Mouse (Mus musculus): ENCODE data around the gene Gm21060. TPM values are rescaled to one million over a fixed set of nuclear protein-coding genes. Genes with fewer than 3 reads are reported as not detected.

Gene Gm21060
- polyA plus RNA-seq, 1 experiment: not detected

- H3K4me1 ChIP-seq (ENCODE audit: control insufficient read depth, insufficient read depth, insufficient read length): no peaks in the 10 kb centered on the region
- no peak for TF ChIP-seq POLR2A (IDR thresholded peaks at IDR 0.05; ENCODE audit: low read depth, low read length)
- TF ChIP-seq CTCF (IDR thresholded peaks at IDR 0.05; ENCODE audit: extremely low read depth, insufficient read depth, insufficient read length, insufficient replicate concordance): no peak
- no peak for DNase-seq (ENCODE audit: low read depth in 1 of 2, low spot score in 2 of 2)
- no peak overlapping the region for H3K27ac ChIP-seq (ENCODE audit: insufficient read depth, low read length)
- H3K27me3 ChIP-seq (ENCODE audit: control insufficient read depth, insufficient read depth, low read length): no peaks in the 10 kb centered on the region
- H3K36me3 ChIP-seq (ENCODE audit: control insufficient read depth, insufficient read depth, low read length): no peaks in the 10 kb centered on the region
- WGBS: 23% methylated on average over 7 of the region's 7 CpGs
- H3K4me3 ChIP-seq (ENCODE audit: extremely low read depth, insufficient read depth, insufficient read length): no peak overlapping the region
Measured at GRCm38 (mm10) chr19:61267141-61267540, 29.7 kb downstream of the Gm21060 start.

GRCm38 (mm10) chr19:61266651-61267050 lies 30.2 kb downstream of the Gm21060 start:
- no peaks in the 10 kb centered on the region for H3K4me1 ChIP-seq (ENCODE audit: control insufficient read depth, insufficient read depth, insufficient read length)
- 4% methylated on average over 26 of the region's 26 CpGs for WGBS
- no peak overlapping the region for H3K27ac ChIP-seq (ENCODE audit: insufficient read depth, low read length)
- H3K4me3 ChIP-seq (ENCODE audit: extremely low read depth, insufficient read depth, insufficient read length): no peak overlapping the region
- DNase-seq (ENCODE audit: low read depth in 1 of 2, low spot score in 2 of 2): peak; percentile 27 to 31
- H3K36me3 ChIP-seq (ENCODE audit: control insufficient read depth, insufficient read depth, low read length): no peaks in the 10 kb centered on the region
- TF ChIP-seq CTCF (IDR thresholded peaks at IDR 0.05; ENCODE audit: extremely low read depth, insufficient read depth, insufficient read length, insufficient replicate concordance): no peak
- no peak for TF ChIP-seq POLR2A (IDR thresholded peaks at IDR 0.05; ENCODE audit: low read depth, low read length)
- H3K27me3 ChIP-seq (ENCODE audit: control insufficient read depth, insufficient read depth, low read length): no peaks in the 10 kb centered on the region

GRCm38 (mm10) chr19:61266246-61266615 lies 30.6 kb downstream of the Gm21060 start:
- no peaks in the 10 kb centered on the region for H3K36me3 ChIP-seq (ENCODE audit: control insufficient read depth, insufficient read depth, low read length)
- no peaks in the 10 kb centered on the region for H3K27me3 ChIP-seq (ENCODE audit: control insufficient read depth, insufficient read depth, low read length)
- no peak overlapping the region for H3K4me3 ChIP-seq (ENCODE audit: extremely low read depth, insufficient read depth, insufficient read length)
- TF ChIP-seq POLR2A (IDR thresholded peaks at IDR 0.05; ENCODE audit: low read depth, low read length) (no peak), CTCF (IDR thresholded peaks at IDR 0.05; ENCODE audit: extremely low read depth, insufficient read depth, insufficient read length, insufficient replicate concordance) (no peak)
- peak; percentile 38 to 61 for DNase-seq (ENCODE audit: low read depth in 1 of 2, low spot score in 2 of 2)
- under 1% methylated on average over 12 of the region's 12 CpGs for WGBS
- H3K27ac ChIP-seq (ENCODE audit: insufficient read depth, low read length): no peak overlapping the region
- H3K4me1 ChIP-seq (ENCODE audit: control insufficient read depth, insufficient read depth, insufficient read length): peaks cover 3% of the 10 kb centered on the region; the same call in 1 of the 2 replicates

- Histone ChIP-seq H3K27ac (ENCODE audit: insufficient read depth, low read length) (no peak overlapping the region), H3K4me3 (ENCODE audit: extremely low read depth, insufficient read depth, insufficient read length) (no peak overlapping the region), H3K36me3 (ENCODE audit: control insufficient read depth, insufficient read depth, low read length) (no peaks in the 10 kb centered on the region), H3K27me3 (ENCODE audit: control insufficient read depth, insufficient read depth, low read length) (no peaks in the 10 kb centered on the region), H3K4me1 (ENCODE audit: control insufficient read depth, insufficient read depth, insufficient read length) (peaks cover 5% of the 10 kb centered on the region; the same call in 1 of the 2 replicates)
- DNase-seq (ENCODE audit: low read depth in 1 of 2, low spot score in 2 of 2): peak; percentile 84 to 94
- TF ChIP-seq POLR2A (IDR thresholded peaks at IDR 0.05; ENCODE audit: low read depth, low read length) (no peak), CTCF (IDR thresholded peaks at IDR 0.05; ENCODE audit: extremely low read depth, insufficient read depth, insufficient read length, insufficient replicate concordance) (peak; percentile 58; the same call in 1 of the 2 replicates)
- WGBS: 6% methylated on average over 3 of the region's 3 CpGs
Measured at GRCm38 (mm10) chr19:61265349-61266245, 31.3 kb downstream of the Gm21060 start.

GRCm38 (mm10) chr19:61264933-61265332 lies 31.9 kb downstream of the Gm21060 start:
- Histone ChIP-seq H3K36me3 (ENCODE audit: control insufficient read depth, insufficient read depth, low read length) (no peaks in the 10 kb centered on the region), H3K4me3 (ENCODE audit: extremely low read depth, insufficient read depth, insufficient read length) (no peak overlapping the region), H3K27me3 (ENCODE audit: control insufficient read depth, insufficient read depth, low read length) (no peaks in the 10 kb centered on the region), H3K4me1 (ENCODE audit: control insufficient read depth, insufficient read depth, insufficient read length) (peaks cover 5% of the 10 kb centered on the region; the same call in 1 of the 2 replicates), H3K27ac (ENCODE audit: insufficient read depth, low read length) (no peak overlapping the region)
- DNase-seq (ENCODE audit: low read depth in 1 of 2, low spot score in 2 of 2): no peak
- no peak for TF ChIP-seq CTCF (IDR thresholded peaks at IDR 0.05; ENCODE audit: extremely low read depth, insufficient read depth, insufficient read length, insufficient replicate concordance)

- WGBS: 83% methylated on average over 1 of the region's 1 CpGs
- DNase-seq (ENCODE audit: low read depth in 1 of 2, low spot score in 2 of 2): peak in 1 of 2 experiments; percentile 58
- Histone ChIP-seq H3K27me3 (ENCODE audit: control insufficient read depth, insufficient read depth, low read length) (no peaks in the 10 kb centered on the region), H3K36me3 (ENCODE audit: control insufficient read depth, insufficient read depth, low read length) (no peaks in the 10 kb centered on the region), H3K4me1 (ENCODE audit: control insufficient read depth, insufficient read depth, insufficient read length) (peaks cover 5% of the 10 kb centered on the region; the same call in 1 of the 2 replicates), H3K4me3 (ENCODE audit: extremely low read depth, insufficient read depth, insufficient read length) (no peak overlapping the region), H3K27ac (ENCODE audit: insufficient read depth, low read length) (no peak overlapping the region)
- TF ChIP-seq CTCF (IDR thresholded peaks at IDR 0.05; ENCODE audit: extremely low read depth, insufficient read depth, insufficient read length, insufficient replicate concordance) (no peak), POLR2A (IDR thresholded peaks at IDR 0.05; ENCODE audit: low read depth, low read length) (no peak)
Measured at GRCm38 (mm10) chr19:61264227-61264626, 32.6 kb downstream of the Gm21060 start.

GRCm38 (mm10) chr19:61261241-61261640 lies 35.6 kb downstream of the Gm21060 start:
- no peaks in the 10 kb centered on the region for H3K36me3 ChIP-seq (ENCODE audit: control insufficient read depth, insufficient read depth, low read length)
- H3K27me3 ChIP-seq (ENCODE audit: control insufficient read depth, insufficient read depth, low read length): no peaks in the 10 kb centered on the region
- WGBS: 88% methylated on average over 1 of the region's 1 CpGs
- TF ChIP-seq CTCF (IDR thresholded peaks at IDR 0.05; ENCODE audit: extremely low read depth, insufficient read depth, insufficient read length, insufficient replicate concordance) (no peak), POLR2A (IDR thresholded peaks at IDR 0.05; ENCODE audit: low read depth, low read length) (no peak)
- H3K4me1 ChIP-seq (ENCODE audit: control insufficient read depth, insufficient read depth, insufficient read length): peaks cover 5% of the 10 kb centered on the region; the same call in 1 of the 2 replicates
- H3K4me3 ChIP-seq (ENCODE audit: extremely low read depth, insufficient read depth, insufficient read length): no peak overlapping the region
- DNase-seq (ENCODE audit: low read depth in 1 of 2, low spot score in 2 of 2): no peak
- no peak overlapping the region for H3K27ac ChIP-seq (ENCODE audit: insufficient read depth, low read length)
